Mouse (Mus musculus): Measurements from ENCODE around the gene Ccdc136. TPM values are rescaled to one million over a fixed set of nuclear protein-coding genes. Genes with fewer than 3 reads are reported as not detected.

Gene Ccdc136
- polyA plus RNA-seq, 1 experiment, result 927 TPM

DNA sequence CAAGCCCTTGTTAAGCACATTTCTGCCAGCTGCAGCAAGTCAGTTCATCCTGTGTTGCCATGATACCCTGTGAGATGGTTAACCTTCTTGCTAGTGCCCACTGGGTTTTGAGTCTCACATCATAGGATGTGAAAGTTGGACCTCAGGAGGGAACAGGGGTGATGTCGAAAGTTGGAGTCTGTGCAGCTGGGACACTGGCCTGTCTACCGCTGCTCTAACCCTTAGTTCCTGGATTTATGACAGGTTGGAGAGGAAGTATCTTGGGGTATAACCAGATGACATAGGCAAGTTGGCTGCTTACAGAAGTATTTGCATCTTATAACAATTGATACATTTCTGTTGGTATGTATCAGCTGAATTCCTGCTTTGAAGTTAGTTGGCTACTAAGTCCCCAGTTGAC, 24.5 kb downstream of the Ccdc136 start:
- TF ChIP-seq POLR2A (IDR thresholded peaks at IDR 0.05; ENCODE audit: control insufficient read depth, low read depth, low read length) (no peak), CTCF (IDR thresholded peaks at IDR 0.05; ENCODE audit: control insufficient read depth, insufficient read depth, insufficient replicate concordance, low read depth, low read length) (no peak)
- no peaks in the 10 kb centered on the region for H3K27me3 ChIP-seq (ENCODE audit: control insufficient read depth, insufficient read depth, low read length)
- H3K27ac ChIP-seq (ENCODE audit: control insufficient read depth, insufficient read depth, low read depth, low read length), result no peak overlapping the region
- no peaks in the 10 kb centered on the region for H3K36me3 ChIP-seq (ENCODE audit: control insufficient read depth, insufficient read depth, low read length)
- H3K4me3 ChIP-seq (ENCODE audit: control insufficient read depth, low read depth, low read length), result no peak overlapping the region
- H3K4me1 ChIP-seq (ENCODE audit: control insufficient read depth, insufficient read depth, low read length), result no peaks in the 10 kb centered on the region

DNA sequence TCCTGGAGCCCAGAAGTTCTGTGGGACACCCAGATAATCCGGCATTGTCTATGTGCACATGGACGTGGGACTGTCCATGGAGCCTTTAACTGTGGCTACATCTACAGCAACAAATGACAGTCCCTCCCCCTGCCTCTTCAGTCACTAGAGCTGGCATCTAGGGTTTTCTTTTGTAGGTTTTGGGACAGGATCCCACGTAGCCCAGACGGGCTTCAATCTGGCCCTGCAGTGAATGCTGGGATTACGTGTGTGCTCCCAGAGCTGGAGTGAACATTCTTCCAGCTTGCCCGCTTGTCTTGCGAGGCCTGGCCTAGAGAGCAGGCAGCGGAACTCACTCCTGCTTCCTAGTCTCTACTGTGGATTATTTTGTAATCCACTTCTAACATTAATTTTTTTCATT, 29.0 kb downstream of the Ccdc136 start:
- H3K4me1 ChIP-seq (ENCODE audit: control insufficient read depth, insufficient read depth, low read length), result no peaks in the 10 kb centered on the region
- TF ChIP-seq CTCF (IDR thresholded peaks at IDR 0.05; ENCODE audit: control insufficient read depth, insufficient read depth, insufficient replicate concordance, low read depth, low read length) (no peak), POLR2A (IDR thresholded peaks at IDR 0.05; ENCODE audit: control insufficient read depth, low read depth, low read length) (no peak)

DNA sequence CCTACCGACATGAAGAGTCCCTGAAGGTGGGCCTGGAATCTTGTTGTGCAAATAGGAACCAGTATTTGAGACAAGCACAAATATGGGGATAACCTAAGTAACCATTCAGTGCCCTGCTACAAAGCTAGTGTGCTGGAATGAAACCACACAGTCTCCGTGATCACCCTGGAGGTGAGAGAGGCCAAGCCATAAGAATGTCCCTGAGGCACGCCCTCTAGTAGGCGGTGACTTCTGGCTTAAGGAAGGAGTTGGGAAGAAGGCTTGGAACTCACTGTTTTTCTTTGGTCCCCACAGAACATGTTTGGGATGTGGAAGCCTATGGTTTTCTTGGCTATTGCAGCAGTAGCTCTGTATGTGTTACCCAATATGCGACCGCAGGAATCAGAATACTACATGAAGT, 30.2 kb downstream of the Ccdc136 start:
- no peak overlapping the region for H3K27ac ChIP-seq (ENCODE audit: control insufficient read depth, insufficient read depth, low read depth, low read length)
- no peak for TF ChIP-seq CTCF (IDR thresholded peaks at IDR 0.05; ENCODE audit: control insufficient read depth, insufficient read depth, insufficient replicate concordance, low read depth, low read length)

More for the DNA sequence above, 29.0 kb downstream of the Ccdc136 start:
- Histone ChIP-seq H3K27me3 (ENCODE audit: control insufficient read depth, insufficient read depth, low read length) (no peaks in the 10 kb centered on the region), H3K4me3 (ENCODE audit: control insufficient read depth, low read depth, low read length) (no peak overlapping the region), H3K36me3 (ENCODE audit: control insufficient read depth, insufficient read depth, low read length) (no peaks in the 10 kb centered on the region), H3K27ac (ENCODE audit: control insufficient read depth, insufficient read depth, low read depth, low read length) (no peak overlapping the region)

DNA sequence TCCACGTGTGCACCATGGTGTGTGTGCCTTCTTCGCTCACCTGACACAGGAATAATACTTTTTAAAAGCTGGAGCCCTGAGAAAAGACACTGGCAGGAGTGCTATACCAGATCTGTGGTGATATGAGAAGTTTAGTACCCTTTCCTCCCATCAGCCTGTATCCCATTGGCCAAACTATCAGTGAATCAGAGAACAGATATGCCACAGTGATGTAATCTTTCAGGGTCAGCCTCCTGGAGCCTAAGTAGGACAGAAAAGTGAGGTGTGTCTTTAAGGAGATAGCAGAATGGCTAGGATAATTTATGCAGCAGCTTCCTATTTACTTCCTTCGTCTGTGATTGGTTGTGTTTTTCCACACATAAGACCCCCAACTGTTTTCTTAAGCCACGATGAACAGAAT, 32.1 kb downstream of the Ccdc136 start:
- H3K27me3 ChIP-seq (ENCODE audit: control insufficient read depth, insufficient read depth, low read length), result peaks cover 2% of the 10 kb centered on the region; the same call in 1 of the 2 replicates
- H3K4me1 ChIP-seq (ENCODE audit: control insufficient read depth, insufficient read depth, low read length), result peaks cover 2% of the 10 kb centered on the region
- H3K4me3 ChIP-seq (ENCODE audit: control insufficient read depth, low read depth, low read length), result no peak overlapping the region
- TF ChIP-seq CTCF (IDR thresholded peaks at IDR 0.05; ENCODE audit: control insufficient read depth, insufficient read depth, insufficient replicate concordance, low read depth, low read length) (no peak), POLR2A (IDR thresholded peaks at IDR 0.05; ENCODE audit: control insufficient read depth, low read depth, low read length) (no peak)
- H3K36me3 ChIP-seq (ENCODE audit: control insufficient read depth, insufficient read depth, low read length), result no peaks in the 10 kb centered on the region
- no peak overlapping the region for H3K27ac ChIP-seq (ENCODE audit: control insufficient read depth, insufficient read depth, low read depth, low read length)

More for the DNA sequence above, 30.2 kb downstream of the Ccdc136 start:
- H3K4me1 ChIP-seq (ENCODE audit: control insufficient read depth, insufficient read depth, low read length), result no peaks in the 10 kb centered on the region
- no peaks in the 10 kb centered on the region for H3K36me3 ChIP-seq (ENCODE audit: control insufficient read depth, insufficient read depth, low read length)
- no peak overlapping the region for H3K4me3 ChIP-seq (ENCODE audit: control insufficient read depth, low read depth, low read length)
- no peaks in the 10 kb centered on the region for H3K27me3 ChIP-seq (ENCODE audit: control insufficient read depth, insufficient read depth, low read length)

DNA sequence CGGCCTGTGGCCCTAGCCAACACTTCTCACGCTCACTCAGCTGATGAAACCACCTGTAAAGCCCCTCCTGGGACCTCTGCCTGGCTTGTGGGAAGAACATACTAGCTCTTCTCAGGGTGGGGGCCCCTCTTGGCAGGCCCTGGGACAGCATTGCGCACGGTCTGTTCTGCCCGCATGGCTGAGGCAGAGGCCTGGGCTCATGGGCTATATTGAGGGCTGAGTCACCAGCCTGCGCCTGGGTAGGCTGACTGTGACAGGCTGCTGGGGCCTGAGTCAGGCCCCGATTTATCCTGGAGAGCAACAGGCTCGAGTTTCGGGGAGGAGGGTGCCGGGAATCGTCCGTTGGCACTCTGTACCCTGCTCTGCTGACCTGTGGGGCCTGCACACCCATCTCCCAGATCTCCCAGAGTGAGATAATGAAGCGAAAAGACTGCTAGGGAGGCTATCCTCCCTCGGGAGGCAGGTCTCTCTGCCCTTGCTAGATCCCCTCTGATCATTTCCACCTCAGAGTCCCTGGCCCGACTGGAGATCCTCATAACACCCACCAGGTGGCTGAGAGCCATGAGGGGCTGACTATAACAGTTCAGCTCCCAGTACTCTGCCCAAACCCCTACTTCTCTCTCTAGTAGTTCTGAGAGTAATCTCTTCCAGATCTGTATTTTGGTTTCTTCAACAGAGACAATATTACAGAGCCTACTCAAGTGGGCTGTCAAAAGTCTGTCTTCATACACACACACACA, 34.7 kb downstream of the Ccdc136 start:
- no peak for TF ChIP-seq POLR2A (IDR thresholded peaks at IDR 0.05; ENCODE audit: control insufficient read depth, low read depth, low read length)
- TF ChIP-seq CTCF (IDR thresholded peaks at IDR 0.05; ENCODE audit: control insufficient read depth, insufficient read depth, insufficient replicate concordance, low read depth, low read length), result no peak
- Histone ChIP-seq H3K27me3 (ENCODE audit: control insufficient read depth, insufficient read depth, low read length) (peaks cover 2% of the 10 kb centered on the region; the same call in 1 of the 2 replicates), H3K4me3 (ENCODE audit: control insufficient read depth, low read depth, low read length) (no peak overlapping the region)

DNA sequence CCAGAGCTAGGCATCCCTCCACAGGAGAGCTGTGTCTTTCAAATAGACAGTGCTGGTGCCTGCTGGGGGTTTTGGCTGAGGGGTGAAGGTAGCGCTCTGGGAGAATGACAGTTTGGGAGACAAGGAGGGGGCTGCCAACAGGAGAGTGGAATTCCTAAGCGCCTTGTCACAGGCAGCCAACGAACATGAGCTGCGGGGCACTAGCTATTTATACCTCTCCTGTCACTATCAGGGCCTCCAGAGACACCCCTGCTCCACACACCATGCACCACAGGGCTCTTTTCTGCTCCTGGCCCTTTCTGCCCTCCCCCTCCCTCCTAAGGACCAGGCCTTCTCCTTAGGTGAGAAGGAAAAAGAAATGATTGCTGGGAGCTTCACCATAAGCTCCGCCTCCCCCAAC, 35.4 kb downstream of the Ccdc136 start:
- no peak overlapping the region for H3K4me3 ChIP-seq (ENCODE audit: control insufficient read depth, low read depth, low read length)
- H3K36me3 ChIP-seq (ENCODE audit: control insufficient read depth, insufficient read depth, low read length), result no peaks in the 10 kb centered on the region
- H3K4me1 ChIP-seq (ENCODE audit: control insufficient read depth, insufficient read depth, low read length), result peaks cover 15% of the 10 kb centered on the region
- TF ChIP-seq CTCF (IDR thresholded peaks at IDR 0.05; ENCODE audit: control insufficient read depth, insufficient read depth, insufficient replicate concordance, low read depth, low read length) (no peak), POLR2A (IDR thresholded peaks at IDR 0.05; ENCODE audit: control insufficient read depth, low read depth, low read length) (no peak)
- H3K27me3 ChIP-seq (ENCODE audit: control insufficient read depth, insufficient read depth, low read length), result peaks cover 2% of the 10 kb centered on the region; the same call in 1 of the 2 replicates
- H3K27ac ChIP-seq (ENCODE audit: control insufficient read depth, insufficient read depth, low read depth, low read length), result no peak overlapping the region

More for the DNA sequence above, 34.7 kb downstream of the Ccdc136 start:
- H3K27ac ChIP-seq (ENCODE audit: control insufficient read depth, insufficient read depth, low read depth, low read length), result no peak overlapping the region
- no peaks in the 10 kb centered on the region for H3K36me3 ChIP-seq (ENCODE audit: control insufficient read depth, insufficient read depth, low read length)
- H3K4me1 ChIP-seq (ENCODE audit: control insufficient read depth, insufficient read depth, low read length), result peaks cover 13% of the 10 kb centered on the region

DNA sequence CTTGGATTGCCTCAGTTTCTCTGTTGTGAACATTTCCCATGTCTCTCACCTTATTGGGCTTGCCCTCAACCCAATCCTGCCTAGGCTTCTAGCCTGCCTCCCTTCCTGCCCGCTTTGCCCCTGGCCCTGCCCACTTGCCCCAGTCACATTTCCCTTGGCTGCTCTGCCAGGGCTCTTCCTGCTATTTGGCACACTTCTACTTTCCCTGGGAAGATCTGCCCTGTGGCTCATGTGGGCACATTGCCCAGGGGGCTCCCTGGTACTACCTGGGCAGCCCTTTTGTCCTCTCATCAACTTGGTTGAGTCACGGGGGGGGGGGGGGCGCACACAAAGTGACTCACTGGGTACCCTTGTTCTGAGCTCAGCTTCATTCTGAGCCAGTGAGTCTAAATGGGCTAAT, 36.0 kb downstream of the Ccdc136 start:
- TF ChIP-seq POLR2A (IDR thresholded peaks at IDR 0.05; ENCODE audit: control insufficient read depth, low read depth, low read length), result no peak
- no peak for TF ChIP-seq CTCF (IDR thresholded peaks at IDR 0.05; ENCODE audit: control insufficient read depth, insufficient read depth, insufficient replicate concordance, low read depth, low read length)
- H3K27ac ChIP-seq (ENCODE audit: control insufficient read depth, insufficient read depth, low read depth, low read length), result no peak overlapping the region
- peaks cover 2% of the 10 kb centered on the region; the same call in 1 of the 2 replicates for H3K27me3 ChIP-seq (ENCODE audit: control insufficient read depth, insufficient read depth, low read length)
- H3K4me3 ChIP-seq (ENCODE audit: control insufficient read depth, low read depth, low read length), result no peak overlapping the region
- peaks cover 15% of the 10 kb centered on the region for H3K4me1 ChIP-seq (ENCODE audit: control insufficient read depth, insufficient read depth, low read length)
- no peaks in the 10 kb centered on the region for H3K36me3 ChIP-seq (ENCODE audit: control insufficient read depth, insufficient read depth, low read length)
